Mouse (Mus musculus): ENCODE data around the gene Crhr1. TPM values are rescaled to one million over a fixed set of nuclear protein-coding genes. Genes with fewer than 3 reads are reported as not detected.
A peak's percentile ranks its signal among the peaks of the same experiment; 100 is the strongest.

Crhr1 gene
- polyA plus RNA-seq, 1 experiment from 2014 or later = not detected

GRCm38 (mm10) chr11:104111851-104112250 lies 20.8 kb upstream of the Crhr1 start:
- H3K27ac ChIP-seq = no peak overlapping the region
- no peak for ATAC-seq (replicated peaks; ENCODE audit: insufficient number of reproducible peaks, insufficient read depth, low FRiP score, low read depth)
- no peaks in the 10 kb centered on the region for H3K9me3 ChIP-seq (replicated peaks)
- no peak overlapping the region for H3K4me2 ChIP-seq
- H3K36me3 ChIP-seq = no peaks in the 10 kb centered on the region
- H3K4me3 ChIP-seq = no peak overlapping the region
- 60% methylated on average over 11 of the region's 11 CpGs for WGBS
- H3K27me3 ChIP-seq = peaks cover 11% of the 10 kb centered on the region; the same call in 1 of the 2 replicates
- no peak overlapping the region for H3K9ac ChIP-seq
- H3K4me1 ChIP-seq (replicated peaks) = no peaks in the 10 kb centered on the region

- no peak overlapping the region for H3K9ac ChIP-seq
- no peak overlapping the region for H3K27ac ChIP-seq
- WGBS = 81% methylated on average over 6 of the region's 6 CpGs
- H3K9me3 ChIP-seq (replicated peaks) = no peaks in the 10 kb centered on the region
- no peak for ATAC-seq (replicated peaks; ENCODE audit: insufficient number of reproducible peaks, insufficient read depth, low FRiP score, low read depth)
- no peak overlapping the region for H3K4me3 ChIP-seq
- no peak overlapping the region for H3K4me2 ChIP-seq
- no peaks in the 10 kb centered on the region for H3K36me3 ChIP-seq
- H3K27me3 ChIP-seq = 0 out of 2 replicates have a peak, but pooled peaks cover 8% of the 10 kb centered on the region
- H3K4me1 ChIP-seq (replicated peaks) = no peaks in the 10 kb centered on the region
These were observed 19.0 kb upstream of the Crhr1 start for GRCm38 (mm10) chr11:104113699-104114098.

- Histone ChIP-seq H3K27me3 (0 out of 2 replicates have a peak, but pooled peaks cover 8% of the 10 kb centered on the region), H3K9ac (no peak overlapping the region), H3K4me2 (no peak overlapping the region), H3K36me3 (no peaks in the 10 kb centered on the region), H3K27ac (no peak overlapping the region), H3K4me1 (replicated peaks) (no peaks in the 10 kb centered on the region), H3K4me3 (no peak overlapping the region), H3K9me3 (replicated peaks) (no peaks in the 10 kb centered on the region)
- peak; percentile 80 for ATAC-seq (replicated peaks; ENCODE audit: insufficient number of reproducible peaks, insufficient read depth, low FRiP score, low read depth)
- WGBS = 6% methylated on average over 7 of the region's 7 CpGs
These were observed 18.0 kb upstream of the Crhr1 start for GRCm38 (mm10) chr11:104114690-104115089.

- no peaks in the 10 kb centered on the region for H3K36me3 ChIP-seq
- H3K9ac ChIP-seq = no peak overlapping the region
- no peak overlapping the region for H3K27ac ChIP-seq
- H3K4me2 ChIP-seq = no peak overlapping the region
- 0 out of 2 replicates have a peak, but pooled peaks cover 8% of the 10 kb centered on the region for H3K27me3 ChIP-seq
- WGBS = 61% methylated on average over 4 of the region's 4 CpGs
- no peaks in the 10 kb centered on the region for H3K4me1 ChIP-seq (replicated peaks)
- no peaks in the 10 kb centered on the region for H3K9me3 ChIP-seq (replicated peaks)
- no peak overlapping the region for H3K4me3 ChIP-seq
- ATAC-seq (replicated peaks; ENCODE audit: insufficient number of reproducible peaks, insufficient read depth, low FRiP score, low read depth) = no peak
These were observed 14.3 kb upstream of the Crhr1 start for GRCm38 (mm10) chr11:104118356-104118755.

GRCm38 (mm10) chr11:104122966-104123365 lies 9.7 kb upstream of the Crhr1 start:
- H3K27me3 ChIP-seq = peaks cover 11% of the 10 kb centered on the region
- WGBS = 58% methylated on average over 7 of the region's 7 CpGs
- no peaks in the 10 kb centered on the region for H3K9me3 ChIP-seq (replicated peaks)
- H3K4me1 ChIP-seq (replicated peaks) = no peaks in the 10 kb centered on the region
- ATAC-seq (replicated peaks; ENCODE audit: insufficient number of reproducible peaks, insufficient read depth, low FRiP score, low read depth) = no peak
- no peak overlapping the region for H3K27ac ChIP-seq
- H3K36me3 ChIP-seq = no peaks in the 10 kb centered on the region
- no peak overlapping the region for H3K9ac ChIP-seq
- no peak overlapping the region for H3K4me3 ChIP-seq
- H3K4me2 ChIP-seq = no peak overlapping the region

GRCm38 (mm10) chr11:104123479-104123878 lies 9.2 kb upstream of the Crhr1 start:
- Histone ChIP-seq H3K4me1 (replicated peaks) (no peaks in the 10 kb centered on the region), H3K9me3 (replicated peaks) (no peaks in the 10 kb centered on the region), H3K27me3 (peaks cover 16% of the 10 kb centered on the region), H3K4me2 (no peak overlapping the region), H3K4me3 (no peak overlapping the region), H3K36me3 (no peaks in the 10 kb centered on the region), H3K9ac (no peak overlapping the region), H3K27ac (no peak overlapping the region)
- 78% methylated on average over 10 of the region's 10 CpGs for WGBS
- no peak for ATAC-seq (replicated peaks; ENCODE audit: insufficient number of reproducible peaks, insufficient read depth, low FRiP score, low read depth)

GRCm38 (mm10) chr11:104124582-104124981 lies 8.1 kb upstream of the Crhr1 start:
- Histone ChIP-seq H3K4me2 (no peak overlapping the region), H3K36me3 (no peaks in the 10 kb centered on the region), H3K27ac (no peak overlapping the region), H3K4me3 (no peak overlapping the region), H3K4me1 (replicated peaks) (no peaks in the 10 kb centered on the region), H3K27me3 (peaks cover 22% of the 10 kb centered on the region), H3K9me3 (replicated peaks) (no peaks in the 10 kb centered on the region), H3K9ac (no peak overlapping the region)
- no peak for ATAC-seq (replicated peaks; ENCODE audit: insufficient number of reproducible peaks, insufficient read depth, low FRiP score, low read depth)
- WGBS = 73% methylated on average over 3 of the region's 3 CpGs

- no peak for ATAC-seq (replicated peaks; ENCODE audit: insufficient number of reproducible peaks, insufficient read depth, low FRiP score, low read depth)
- Histone ChIP-seq H3K4me1 (replicated peaks) (peaks cover 22% of the 10 kb centered on the region), H3K4me2 (no peak overlapping the region), H3K36me3 (no peaks in the 10 kb centered on the region), H3K4me3 (no peak overlapping the region), H3K27me3 (peaks cover 70% of the 10 kb centered on the region), H3K9me3 (replicated peaks) (no peaks in the 10 kb centered on the region), H3K9ac (no peak overlapping the region), H3K27ac (no peak overlapping the region)
- WGBS = 80% methylated on average over 5 of the region's 5 CpGs
These were observed 3.2 kb upstream of the Crhr1 start for GRCm38 (mm10) chr11:104129466-104129865.

GRCm38 (mm10) chr11:104130721-104131647 lies 1.7 kb upstream of the Crhr1 start:
- WGBS = 64% methylated on average over 15 of the region's 15 CpGs
- Histone ChIP-seq H3K4me3 (no peak overlapping the region), H3K27ac (no peak overlapping the region), H3K27me3 (peaks cover 83% of the 10 kb centered on the region), H3K4me2 (no peak overlapping the region), H3K36me3 (no peaks in the 10 kb centered on the region), H3K9ac (no peak overlapping the region), H3K9me3 (replicated peaks) (no peaks in the 10 kb centered on the region), H3K4me1 (replicated peaks) (peaks cover 22% of the 10 kb centered on the region)
- no peak for ATAC-seq (replicated peaks; ENCODE audit: insufficient number of reproducible peaks, insufficient read depth, low FRiP score, low read depth)

GRCm38 (mm10) chr11:104131756-104132155 lies 899 bp upstream of the Crhr1 start:
- H3K9ac ChIP-seq = no peak overlapping the region
- under 1% methylated on average over 21 of the region's 21 CpGs for WGBS
- ATAC-seq (replicated peaks; ENCODE audit: insufficient number of reproducible peaks, insufficient read depth, low FRiP score, low read depth) = no peak

GRCm38 (mm10) chr11:104133442-104133983 lies 858 bp downstream of the Crhr1 start:
- Histone ChIP-seq H3K9me3 (replicated peaks) (no peaks in the 10 kb centered on the region), H3K27ac (no peak overlapping the region), H3K9ac (no peak overlapping the region), H3K4me3 (peak overlapping the region; percentile 47), H3K4me1 (replicated peaks) (peaks cover 22% of the 10 kb centered on the region), H3K36me3 (no peaks in the 10 kb centered on the region), H3K4me2 (peak overlapping the region; percentile 81), H3K27me3 (peaks cover 85% of the 10 kb centered on the region)
- no peak for ATAC-seq (replicated peaks; ENCODE audit: insufficient number of reproducible peaks, insufficient read depth, low FRiP score, low read depth)
- under 1% methylated on average over 47 of the region's 47 CpGs for WGBS

More at GRCm38 (mm10) chr11:104131756-104132155, 899 bp upstream of the Crhr1 start:
- Histone ChIP-seq H3K36me3 (no peaks in the 10 kb centered on the region), H3K4me1 (replicated peaks) (peaks cover 22% of the 10 kb centered on the region), H3K4me2 (peak overlapping the region; percentile 81), H3K27ac (no peak overlapping the region), H3K9me3 (replicated peaks) (no peaks in the 10 kb centered on the region), H3K27me3 (peaks cover 91% of the 10 kb centered on the region), H3K4me3 (peak overlapping the region; percentile 47)
